Mouse (Mus musculus) midbrain, postnatal 0 days (tissue): Measurements from ENCODE around the gene Hadha. TPM values are rescaled to one million over a fixed set of nuclear protein-coding genes. Genes with fewer than 3 reads are reported as not detected.
A peak's percentile ranks its signal among the peaks of the same experiment; 100 is the strongest.

Experiments used
- ATAC-seq: fragments of 200-750 bp; cut with Nextera tagmentation; 2 replicates; pipeline ENCODE4 v1.8.0; 2017; ENCODE audit warnings: moderate number of reproducible peaks, mild to moderate bottlenecking, moderate TSS enrichment, moderate library complexity; ENCODE audit not compliant: low FRiP score
- DNase-seq: peaks from one replicate; pipeline ENCODE4 v3.0.0-alpha.2; 2015; ENCODE audit warnings: low spot score
- H3K27ac ChIP-seq: fragments of 300-500 bp; sonication (generic); 2 replicates; pipeline ENCODE4 v1.5.1; 2014; ENCODE audit warnings: low read depth, mild to moderate bottlenecking, low read length, mixed read lengths
- H3K27me3 ChIP-seq: fragments of 300-500 bp; sonication (generic); 2 replicates; pipeline ENCODE4 v1.6.1; 2014; ENCODE audit warnings: low read length, control low read depth, mixed read lengths; ENCODE audit not compliant: insufficient read depth
- H3K36me3 ChIP-seq: fragments of 300-500 bp; sonication (generic); 2 replicates; pipeline ENCODE4 v1.6.1; 2014; ENCODE audit warnings: low read length, control low read depth, mixed read lengths; ENCODE audit not compliant: insufficient read depth
- H3K4me1 ChIP-seq: fragments of 300-500 bp; sonication (generic); 2 replicates; pipeline ENCODE4 v1.6.1; 2014; ENCODE audit warnings: mild to moderate bottlenecking, control low read depth, antibody characterized with exemption, low read length, mixed read lengths; ENCODE audit not compliant: insufficient read depth
- H3K4me2 ChIP-seq: fragments of 300-500 bp; sonication (generic); 2 replicates; pipeline ENCODE4 v1.6.1; 2014; ENCODE audit warnings: low read depth, mild to moderate bottlenecking, low read length, mixed read lengths; ENCODE audit not compliant: poor library complexity, severe bottlenecking
- H3K4me3 ChIP-seq: fragments of 300-500 bp; sonication (generic); 2 replicates; pipeline ENCODE4 v1.5.1; 2014; ENCODE audit warnings: low read depth, mild to moderate bottlenecking, low read length, moderate library complexity
- H3K9ac ChIP-seq: fragments of 300-500 bp; sonication (generic); replicated peaks from 2 replicates; pipeline ENCODE4 v1.6.1; 2014; ENCODE audit warnings: mild to moderate bottlenecking, low read length, moderate library complexity, mixed read lengths; ENCODE audit not compliant: poor library complexity, severe bottlenecking
- H3K9me3 ChIP-seq: fragments of 300-500 bp; sonication (generic); 2 replicates; pipeline ENCODE4 v1.6.1; 2016; ENCODE audit warnings: low read length, control low read depth
- CTCF ChIP-seq: IDR thresholded peaks from 2 replicates; pipeline ENCODE4 v1.5.1; 2016; ENCODE audit warnings: antibody characterized with exemption, mild to moderate bottlenecking
- WGBS: fragments of 180-500 bp; shearing (Covaris S2); extraction: QIAGEN DNeasy Blood & Tissue Kit; methylation state at CpG from one replicate; pipeline ENCODE4 v1.1.7; 2014; 5-methylcytosine and 5-hydroxymethylcytosine counted together
- polyA plus RNA-seq: library from polyadenylated mRNA; unstranded; fragments of >200 nt; fragmentation: Nextera tagmentation; extraction: Ambion mirVana; gene quantifications from 2 replicates; pipeline ENCODE4 v1.2.1, GENCODE M21; 2015
- total RNA-seq: library from RNA; depleted of rRNA; stranded (reverse); fragments of >200 nt; gene quantifications from 2 replicates; pipeline ENCODE4 v1.2.3, GENCODE M21; 2014

Gene Hadha
- total and polyA plus RNA-seq, 2 experiments from 2014 or later = 42.3 to 59.8 TPM

- Histone ChIP-seq H3K4me3 (no peak overlapping the region), H3K27ac (no peak overlapping the region), H3K4me1 (no peaks in the 10 kb centered on the region), H3K4me2 (no peak overlapping the region), H3K27me3 (no peaks in the 10 kb centered on the region), H3K36me3 (peaks cover 52% of the 10 kb centered on the region), H3K9me3 (no peaks in the 10 kb centered on the region), H3K9ac (no peak overlapping the region)
- TF ChIP-seq CTCF = no peak
- DNase-seq = no peak
- WGBS = 98% methylated on average over 4 of the region's 4 CpGs
- ATAC-seq = no peak
These were observed 23.7 kb downstream of the Hadha start for GRCm38 (mm10) chr5:30131246-30131645.

- no peak for ATAC-seq
- no peak overlapping the region for H3K4me3 ChIP-seq
- H3K4me2 ChIP-seq = no peak overlapping the region
- no peaks in the 10 kb centered on the region for H3K4me1 ChIP-seq
- DNase-seq = no peak
- H3K9me3 ChIP-seq = no peaks in the 10 kb centered on the region
- H3K27me3 ChIP-seq = no peaks in the 10 kb centered on the region
- no peak overlapping the region for H3K9ac ChIP-seq
- no peak for TF ChIP-seq CTCF
- WGBS = 87% methylated on average over 6 of the region's 6 CpGs
- no peak overlapping the region for H3K27ac ChIP-seq
- peaks cover 61% of the 10 kb centered on the region for H3K36me3 ChIP-seq
These were observed 26.3 kb downstream of the Hadha start for GRCm38 (mm10) chr5:30128680-30129079.

- Histone ChIP-seq H3K4me2 (no peak overlapping the region), H3K9ac (no peak overlapping the region), H3K36me3 (peaks cover 67% of the 10 kb centered on the region), H3K27me3 (no peaks in the 10 kb centered on the region), H3K9me3 (no peaks in the 10 kb centered on the region), H3K27ac (no peak overlapping the region), H3K4me1 (no peaks in the 10 kb centered on the region), H3K4me3 (no peak overlapping the region)
- WGBS = 89% methylated on average over 13 of the region's 13 CpGs
- ATAC-seq (no peak), DNase-seq (no peak)
- no peak for TF ChIP-seq CTCF
These were observed 26.9 kb downstream of the Hadha start for GRCm38 (mm10) chr5:30127921-30128597.

- Histone ChIP-seq H3K36me3 (peaks cover 73% of the 10 kb centered on the region), H3K27ac (no peak overlapping the region), H3K4me2 (no peak overlapping the region), H3K4me3 (no peak overlapping the region), H3K9me3 (no peaks in the 10 kb centered on the region), H3K9ac (no peak overlapping the region), H3K27me3 (no peaks in the 10 kb centered on the region), H3K4me1 (no peaks in the 10 kb centered on the region)
- TF ChIP-seq CTCF = no peak
- DNase-seq (no peak), ATAC-seq (no peak)
- 91% methylated on average over 7 of the region's 7 CpGs for WGBS
These were observed 28.2 kb downstream of the Hadha start for GRCm38 (mm10) chr5:30126756-30127155.

- whole genome bisulfite sequencing = 34% methylated on average over 5 of the region's 5 CpGs
- no peaks in the 10 kb centered on the region for H3K27me3 ChIP-seq
- no peaks in the 10 kb centered on the region for H3K4me1 ChIP-seq
- no peak overlapping the region for H3K27ac ChIP-seq
- DNase-seq = peak; percentile 62
- peaks cover 81% of the 10 kb centered on the region for H3K36me3 ChIP-seq
- ATAC-seq = no peak
- no peaks in the 10 kb centered on the region for H3K9me3 ChIP-seq
- no peak overlapping the region for H3K4me2 ChIP-seq
- TF ChIP-seq CTCF = peak; percentile 81
- no peak overlapping the region for H3K9ac ChIP-seq
- no peak overlapping the region for H3K4me3 ChIP-seq
These were observed 29.4 kb downstream of the Hadha start for GRCm38 (mm10) chr5:30125587-30125986.

- no peak for TF ChIP-seq CTCF
These were observed 32.5 kb downstream of the Hadha start for GRCm38 (mm10) chr5:30122481-30122880.

More at GRCm38 (mm10) chr5:30122481-30122880, 32.5 kb downstream of the Hadha start:
- WGBS = 94% methylated on average over 6 of the region's 6 CpGs
- H3K36me3 ChIP-seq = peaks cover 74% of the 10 kb centered on the region
- H3K27ac ChIP-seq = no peak overlapping the region
- H3K4me1 ChIP-seq = no peaks in the 10 kb centered on the region
- H3K27me3 ChIP-seq = no peaks in the 10 kb centered on the region
- no peak for DNase-seq
- H3K4me2 ChIP-seq = no peak overlapping the region
- no peak overlapping the region for H3K4me3 ChIP-seq
- no peak overlapping the region for H3K9ac ChIP-seq
- no peaks in the 10 kb centered on the region for H3K9me3 ChIP-seq
- no peak for ATAC-seq
